Comparison of ENCODE assay signal across 17 mouse cellular contexts in the genomic region with DNA sequence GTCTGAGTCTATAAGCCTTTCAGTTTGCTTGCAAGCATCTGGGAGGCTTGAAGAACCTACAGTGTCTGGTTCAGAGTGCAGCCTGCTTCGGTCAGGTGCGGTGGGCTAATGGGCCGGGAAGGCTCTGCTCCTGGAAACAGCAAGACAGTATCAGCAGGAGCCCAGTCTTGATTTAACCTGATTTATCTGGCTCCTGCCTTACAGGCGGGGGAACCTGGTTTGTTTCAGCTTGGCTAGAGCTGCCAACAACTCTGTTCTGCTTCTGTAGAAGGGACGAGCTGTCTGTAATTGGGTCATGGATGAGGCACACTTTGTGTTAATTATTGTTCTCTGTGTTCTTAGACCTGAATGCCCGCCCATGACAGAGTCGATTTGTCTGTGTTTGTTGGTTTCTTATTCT.
A peak's percentile ranks its signal among the peaks of the same experiment; 100 is the strongest.
DNase-seq lines count a peak whose midpoint lies in the region; ATAC-seq lines count a peak whose summit lies in the region.
"Had no signal": no experiment of that assay in that cellular context is flagged by ENCODE, and none has a peak within 500 bp of the region (broad histone marks: within the 10 kb centered on the region; RNA-seq: fewer than 3 reads in every experiment).

No protein-coding gene starts in this region.

- 0 out of 2 replicates have a peak, but pooled peaks have one; percentile 18 for ATAC-seq in forebrain, embryonic 11.5 days (replicated peaks; ENCODE audit: low FRiP score)
- ATAC-seq in forebrain, embryonic 12.5 days (ENCODE audit: low FRiP score), result no peak
- ATAC-seq in neural tube, embryonic 15.5 days (ENCODE audit: low FRiP score), result no peak
- ATAC-seq: forebrain, embryonic 16.5 days; midbrain, embryonic 13.5 days had no signal

- DNase-seq in forebrain, embryonic 11.5 days (ENCODE audit: low spot score), result no peak
- peak; percentile 45 for DNase-seq in ES-CJ7 (ENCODE audit: low read depth, low spot score)
- DNase-seq in brain, adult 2 months (ENCODE audit: low read depth, low spot score), result peak; percentile 10
- DNase-seq in kidney, postnatal 25 days, result peak; percentile 6 to 39
- no peak for DNase-seq in right cerebral cortex, postnatal 14 days
- DNase-seq: cerebellum, adult 9-10 months; embryo, embryonic 11 days; gastrocnemius, postnatal 10 days; heart, postnatal 4 days; lung, embryonic 14.5 days; right cerebral cortex, postnatal 25 days; thymus, adult 18-20 months had no signal

- no peak overlapping the region for H3K9ac ChIP-seq in forebrain, embryonic 11.5 days (ENCODE audit: low read length)
- H3K9ac ChIP-seq in forebrain, embryonic 12.5 days, result no peak overlapping the region
- H3K9ac ChIP-seq in neural tube, embryonic 15.5 days (replicated peaks), result no peak overlapping the region
- H3K9ac ChIP-seq: lung, embryonic 14.5 days; midbrain, embryonic 13.5 days had no signal

- no peak overlapping the region for H3K4me3 ChIP-seq in forebrain, embryonic 11.5 days (ENCODE audit: low read depth, low read length)
- no peak overlapping the region for H3K4me3 ChIP-seq in forebrain, embryonic 12.5 days (replicated peaks)
- no peak overlapping the region for H3K4me3 ChIP-seq in neural tube, embryonic 15.5 days (replicated peaks)
- H3K4me3 ChIP-seq: midbrain, embryonic 13.5 days had no signal

- H3K9me3 ChIP-seq in forebrain, embryonic 11.5 days (ENCODE audit: control insufficient read depth, low read length), result no peaks in the 10 kb centered on the region
- no peaks in the 10 kb centered on the region for H3K9me3 ChIP-seq in forebrain, embryonic 12.5 days
- no peaks in the 10 kb centered on the region for H3K9me3 ChIP-seq in neural tube, embryonic 15.5 days (replicated peaks)
- H3K9me3 ChIP-seq: midbrain, embryonic 13.5 days had no signal

- no peaks in the 10 kb centered on the region for H3K4me1 ChIP-seq in forebrain, embryonic 11.5 days (replicated peaks; ENCODE audit: control insufficient read depth, insufficient read depth, low read length)
- no peaks in the 10 kb centered on the region; the same call in 1 of the 2 replicates for H3K4me1 ChIP-seq in forebrain, embryonic 12.5 days
- H3K4me1 ChIP-seq in neural tube, embryonic 15.5 days, result no peaks in the 10 kb centered on the region
- H3K4me1 ChIP-seq: midbrain, embryonic 13.5 days had no signal

- H3K4me2 ChIP-seq in forebrain, embryonic 11.5 days (ENCODE audit: low read depth, low read length, severe bottlenecking), result no peak overlapping the region
- H3K4me2 ChIP-seq in forebrain, embryonic 12.5 days, result no peak overlapping the region
- no peak overlapping the region for H3K4me2 ChIP-seq in neural tube, embryonic 15.5 days
- H3K4me2 ChIP-seq: heart, embryonic 11.5 days; lung, embryonic 14.5 days; midbrain, embryonic 13.5 days had no signal

- no peaks in the 10 kb centered on the region for H3K36me3 ChIP-seq in forebrain, embryonic 11.5 days (ENCODE audit: control insufficient read depth, insufficient read depth, low read length)
- H3K36me3 ChIP-seq in forebrain, embryonic 12.5 days (replicated peaks), result no peaks in the 10 kb centered on the region
- H3K36me3 ChIP-seq in neural tube, embryonic 15.5 days, result no peaks in the 10 kb centered on the region
- H3K36me3 ChIP-seq: midbrain, embryonic 13.5 days had no signal

- 78% methylated on average over 7 of the region's 7 CpGs for WGBS in forebrain, embryonic 11.5 days
- 72% methylated on average over 7 of the region's 7 CpGs for WGBS in forebrain, embryonic 12.5 days
- WGBS in neural tube, embryonic 15.5 days, result 86% methylated on average over 7 of the region's 7 CpGs

- no peaks in the 10 kb centered on the region for H3K27me3 ChIP-seq in forebrain, embryonic 11.5 days (ENCODE audit: control insufficient read depth, insufficient read depth, low read length)
- H3K27me3 ChIP-seq in forebrain, embryonic 12.5 days, result no peaks in the 10 kb centered on the region
- H3K27me3 ChIP-seq in neural tube, embryonic 15.5 days (replicated peaks), result no peaks in the 10 kb centered on the region
- H3K27me3 ChIP-seq: midbrain, embryonic 13.5 days had no signal

- H3K27ac ChIP-seq in forebrain, embryonic 11.5 days (ENCODE audit: low read depth, low read length), result no peak overlapping the region
- H3K27ac ChIP-seq in forebrain, embryonic 12.5 days, result no peak overlapping the region
- no peak overlapping the region for H3K27ac ChIP-seq in neural tube, embryonic 15.5 days (replicated peaks)
- H3K27ac ChIP-seq: midbrain, embryonic 13.5 days had no signal

Comparison
In these comparisons a context has a peak if more than half of its experiments do, and no peak if none do; other contexts are left out.
1. DNase-seq: peak in ES-CJ7 (single experiment), brain, adult 2 months (single experiment) and kidney, postnatal 25 days (2 of 2); none in forebrain, embryonic 11.5 days (single experiment) and right cerebral cortex, postnatal 14 days (single experiment).